Mouse (Mus musculus) telencephalon, adult 2 months (tissue): ENCODE measurements at regions not wholly inside any gene's neighbourhood (a gene's known extent, or its start where the extent isn't known, plus 50 kb on each side); places are given as distances from the start of the nearest gene placed in this dataset.

Source experiments
- DNase-seq: peaks from one replicate; pipeline ENCODE4 v3.0.0-alpha.2; 2011; ENCODE audit warnings: low read depth, low spot score

GRCm38 (mm10) chr5:118815783-118816182 lies 255.3 kb downstream of the Med13l start:
- no peak for DNase-seq

- no peak for DNase-seq
These were observed 257.8 kb downstream of the Med13l start for GRCm38 (mm10) chr5:118818294-118818693.

DNA sequence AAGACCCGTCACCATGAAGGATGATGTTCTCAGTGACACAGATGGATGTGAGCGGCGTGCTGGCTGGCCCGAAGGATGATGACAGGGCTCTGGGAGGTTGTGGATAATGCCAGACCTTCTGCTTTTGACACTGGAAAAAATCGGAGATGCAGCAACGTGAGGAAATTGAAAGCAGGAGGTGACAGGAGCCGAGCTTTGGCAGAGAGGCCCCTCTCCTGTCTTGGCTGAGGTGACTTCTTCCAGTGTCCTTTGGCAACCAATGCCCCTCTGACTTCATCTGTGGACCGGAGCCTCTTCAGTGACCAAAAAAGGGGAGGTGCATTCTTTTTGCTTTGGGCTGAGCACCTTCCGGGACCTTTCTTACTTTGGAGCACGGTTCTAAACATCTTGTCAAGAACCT lies 264.3 kb downstream of the Med13l start:
- DNase-seq, result no peak

DNA sequence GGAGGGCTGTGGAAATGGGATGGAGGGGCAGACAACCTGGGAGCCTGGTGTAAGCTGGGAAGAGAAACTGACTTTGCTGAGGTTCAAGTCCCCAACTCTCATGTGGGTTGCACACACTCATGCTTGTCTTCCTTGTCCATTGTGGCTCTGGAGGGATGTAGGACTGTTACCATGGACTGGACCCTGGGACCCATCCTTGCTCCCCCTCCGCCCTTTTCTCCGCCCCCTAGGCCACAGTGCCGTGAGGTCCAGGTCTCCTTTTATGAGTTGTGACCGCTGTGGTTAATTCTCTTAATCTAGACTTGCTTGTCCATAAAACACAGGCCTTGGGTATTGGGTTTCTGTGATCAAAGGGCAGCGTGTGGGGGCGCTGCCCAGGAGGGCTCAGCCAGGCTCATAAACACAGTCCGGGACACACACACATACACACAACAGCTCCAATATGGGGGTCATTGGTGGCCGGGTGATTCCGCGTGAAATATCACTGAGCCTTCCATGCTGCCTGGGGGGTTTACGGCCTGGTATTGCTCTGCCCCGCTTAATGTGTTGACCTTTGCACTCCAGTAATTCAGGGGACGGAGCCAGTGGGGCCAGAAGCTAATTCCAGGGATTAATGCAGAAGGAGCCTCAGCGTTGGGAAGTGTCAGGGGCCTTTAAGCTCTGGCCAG lies 268.7 kb downstream of the Med13l start:
- no peak for DNase-seq

GRCm38 (mm10) chr5:118832701-118833100 lies 272.2 kb downstream of the Med13l start:
- DNase-seq, result no peak

DNA sequence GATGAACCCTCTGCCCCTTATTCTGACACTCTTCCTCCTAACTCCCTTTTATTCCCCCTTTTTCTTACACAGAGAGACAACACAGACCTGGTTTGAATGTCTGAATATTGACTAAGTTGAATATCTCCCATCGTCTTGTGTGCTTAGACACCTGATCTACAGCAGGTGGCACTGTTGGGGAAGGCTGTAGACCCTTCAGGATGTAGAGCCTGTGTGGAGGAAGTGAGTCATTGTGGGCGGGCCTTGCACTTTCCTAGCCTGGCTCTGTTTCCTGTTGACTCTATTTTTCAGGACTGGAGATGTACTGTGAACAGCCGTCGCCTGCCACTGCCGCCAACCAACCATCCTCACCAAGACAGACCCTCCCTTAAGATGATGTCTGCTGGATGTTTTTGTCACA lies 273.6 kb downstream of the Med13l start:
- no peak for DNase-seq

DNA sequence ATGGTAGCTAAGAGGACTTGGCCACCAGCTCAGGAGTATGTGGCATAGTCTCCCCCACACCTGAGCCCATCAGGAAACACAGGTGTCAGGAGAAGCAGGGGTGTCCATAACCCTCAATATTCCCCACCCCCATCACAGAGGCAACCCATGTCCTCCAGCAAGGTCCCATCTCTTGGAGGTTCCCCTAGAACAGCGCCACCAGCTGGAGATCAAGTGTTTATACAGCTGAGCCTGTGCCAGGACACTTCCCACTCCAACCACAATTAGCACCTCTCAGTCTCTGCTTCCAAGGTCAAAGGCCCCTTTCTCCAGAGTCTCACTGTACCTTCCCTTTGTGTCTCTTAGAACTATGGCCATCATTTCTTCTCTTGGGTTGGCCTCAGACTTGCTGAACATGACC lies 276.5 kb downstream of the Med13l start:
- DNase-seq, result no peak

GRCm38 (mm10) chr5:118838421-118838820 lies 277.9 kb downstream of the Med13l start:
- no peak for DNase-seq

DNA sequence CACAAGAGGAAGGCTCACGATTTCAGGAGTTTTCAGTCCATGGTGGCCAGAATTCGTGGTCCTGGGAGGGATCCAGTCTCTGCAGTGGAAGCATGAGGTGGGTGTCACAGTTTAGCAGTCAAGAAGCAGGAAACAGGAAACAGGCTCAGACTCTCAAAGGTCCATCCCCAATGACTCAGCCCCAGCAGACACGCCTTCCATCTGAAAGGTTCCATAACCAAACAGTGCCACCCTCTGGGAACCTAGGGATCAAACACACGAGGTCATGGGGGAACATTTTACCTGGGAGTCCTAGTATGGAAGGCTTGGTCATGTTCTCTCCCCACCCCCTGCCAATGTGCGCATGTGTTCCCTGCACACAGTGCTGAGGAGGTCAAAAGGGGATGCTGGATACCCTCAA lies 279.4 kb downstream of the Med13l start:
- DNase-seq, result no peak

- no peak for DNase-seq
These were observed 280.9 kb downstream of the Med13l start for GRCm38 (mm10) chr5:118841210-118842016.

GRCm38 (mm10) chr5:118842017-118842396 lies 281.5 kb downstream of the Med13l start:
- no peak for DNase-seq

DNA sequence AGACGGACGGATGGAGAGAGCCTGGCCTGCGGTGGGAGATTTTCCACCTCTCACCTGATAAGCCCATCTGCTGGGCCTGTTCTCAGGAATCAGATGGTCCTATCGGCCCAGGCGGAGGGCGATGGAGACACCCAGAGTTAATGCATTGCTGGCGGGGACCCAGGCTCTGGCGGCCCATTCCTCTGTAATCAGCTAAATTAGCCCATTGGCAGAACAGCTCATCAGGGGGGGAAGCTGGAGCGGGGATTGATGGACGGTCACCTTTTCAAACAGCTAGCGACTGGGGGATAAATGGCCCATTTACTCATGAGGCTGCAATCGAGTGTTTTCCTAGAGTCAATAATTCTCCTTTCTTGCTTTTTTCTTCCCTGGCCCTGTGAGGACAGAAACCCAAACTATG lies 296.5 kb downstream of the Med13l start:
- no peak for DNase-seq

DNA sequence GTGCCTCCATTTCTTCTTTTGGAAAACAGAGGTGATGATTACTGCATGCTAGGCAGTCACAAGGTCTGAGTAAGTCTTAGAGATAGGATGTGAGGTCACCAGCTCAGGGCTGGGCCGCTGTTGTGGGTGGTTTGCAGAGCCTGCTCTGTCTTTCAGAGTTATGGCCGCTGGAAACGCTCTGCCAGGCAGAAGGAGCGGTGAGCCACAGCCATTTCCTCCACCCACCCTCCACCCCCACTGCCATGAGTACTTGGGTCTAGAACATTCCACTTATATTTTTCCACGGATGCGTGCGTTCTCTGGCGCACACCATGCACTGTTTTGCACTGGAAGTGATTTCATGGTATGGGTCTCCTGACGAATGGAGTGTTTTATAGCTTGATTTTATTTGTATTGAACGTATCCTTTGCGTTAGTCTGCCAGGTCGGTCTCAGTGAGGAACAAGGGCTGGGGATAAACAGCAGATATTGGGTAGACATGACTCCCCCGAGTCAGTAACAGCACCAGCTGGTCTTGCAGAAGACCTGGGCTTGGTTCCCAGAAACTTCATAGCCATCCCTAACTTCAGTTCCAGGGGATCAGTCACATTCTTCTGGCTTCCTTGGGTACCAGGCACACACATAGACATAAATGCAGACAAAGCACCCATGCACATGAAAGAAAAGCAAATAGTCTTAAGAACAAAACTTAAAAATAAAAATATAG lies 300.8 kb downstream of the Med13l start:
- DNase-seq, result peak; percentile 64

DNA sequence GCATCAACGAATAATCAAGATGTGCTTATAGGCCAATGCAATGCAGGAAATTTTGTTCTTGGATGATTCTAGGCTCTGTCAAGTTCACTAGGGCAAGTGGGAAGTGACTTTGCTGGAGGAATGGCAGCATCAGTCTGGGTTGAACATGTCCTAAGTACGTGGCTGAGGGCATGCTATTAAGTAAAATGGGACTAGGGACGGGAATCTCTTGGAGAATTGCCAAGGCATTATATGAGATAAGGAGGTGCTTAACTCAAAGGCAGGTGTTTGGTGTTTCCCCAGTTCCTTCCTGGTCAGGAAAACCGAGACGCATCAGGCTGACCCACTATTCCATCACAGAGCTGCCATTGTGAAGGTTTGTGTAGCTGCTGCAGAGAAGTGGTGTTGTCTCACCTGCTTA lies 307.0 kb downstream of the Med13l start:
- DNase-seq, result no peak

DNA sequence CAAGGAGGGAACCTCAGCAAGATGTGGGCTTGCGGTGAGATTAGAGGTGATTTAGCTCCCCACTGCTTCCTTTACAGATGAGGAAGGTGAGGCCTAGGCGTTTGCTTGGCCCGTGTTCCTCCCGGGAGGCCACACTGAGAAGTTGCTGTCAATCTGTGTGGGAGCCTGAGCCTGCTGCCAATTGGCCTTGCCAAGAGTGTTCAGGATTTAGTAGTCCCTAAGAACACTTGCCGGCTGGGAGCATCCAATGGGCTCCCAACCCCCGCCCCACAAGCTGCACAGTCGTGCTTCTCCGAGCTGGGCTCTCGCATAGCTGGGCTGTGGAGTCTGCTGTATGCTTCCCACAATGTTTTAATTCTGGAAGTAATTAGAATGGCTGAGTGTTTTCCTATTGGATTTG lies 308.9 kb downstream of the Med13l start:
- DNase-seq, result peak; percentile 9

DNA sequence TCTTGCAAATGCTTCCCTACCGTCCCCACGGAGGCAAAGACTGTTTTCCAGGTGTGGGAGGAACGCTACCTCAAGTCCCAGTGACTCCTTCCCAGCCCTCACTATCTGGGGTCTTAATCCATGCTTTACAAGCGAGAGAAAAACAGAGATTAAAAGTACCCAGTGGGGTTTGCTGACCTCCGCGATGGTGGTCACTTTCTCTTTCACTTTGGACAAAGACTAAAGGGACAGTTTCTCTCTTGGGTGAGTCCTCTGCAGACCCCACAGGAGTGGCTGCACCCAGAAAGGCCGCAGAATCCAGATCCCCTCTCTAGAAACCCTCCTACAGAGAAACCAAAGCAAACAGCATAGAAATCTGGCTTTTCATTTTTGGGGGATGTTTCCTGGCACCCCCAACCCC lies 313.4 kb downstream of the Med13l start:
- DNase-seq, result no peak

DNA sequence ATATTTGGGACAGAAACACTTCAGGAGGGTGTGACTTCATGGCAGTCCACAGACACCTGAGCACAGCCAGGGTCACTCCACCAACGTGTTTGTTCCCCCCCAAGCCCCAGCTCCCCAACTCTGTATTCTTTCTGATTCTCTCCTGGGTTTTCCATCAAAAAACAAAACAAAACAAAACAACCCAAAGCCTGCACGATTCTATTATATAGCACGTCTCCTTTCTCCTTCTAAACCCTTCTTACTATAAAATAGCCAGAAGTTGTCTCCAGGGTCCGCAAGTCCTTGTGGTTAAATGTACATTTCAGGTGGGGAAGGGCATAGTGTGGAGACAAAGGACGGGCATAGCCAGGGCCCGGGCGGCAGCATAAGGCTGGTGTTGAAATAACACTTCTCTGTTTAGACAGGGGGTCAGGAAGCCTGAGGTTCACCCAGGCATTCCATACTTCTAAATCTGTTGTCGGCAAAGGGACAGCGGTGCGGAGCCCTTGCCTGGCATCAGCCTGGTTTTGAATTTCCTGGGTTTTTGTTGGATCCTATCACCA lies 314.7 kb downstream of the Med13l start:
- no peak for DNase-seq

DNA sequence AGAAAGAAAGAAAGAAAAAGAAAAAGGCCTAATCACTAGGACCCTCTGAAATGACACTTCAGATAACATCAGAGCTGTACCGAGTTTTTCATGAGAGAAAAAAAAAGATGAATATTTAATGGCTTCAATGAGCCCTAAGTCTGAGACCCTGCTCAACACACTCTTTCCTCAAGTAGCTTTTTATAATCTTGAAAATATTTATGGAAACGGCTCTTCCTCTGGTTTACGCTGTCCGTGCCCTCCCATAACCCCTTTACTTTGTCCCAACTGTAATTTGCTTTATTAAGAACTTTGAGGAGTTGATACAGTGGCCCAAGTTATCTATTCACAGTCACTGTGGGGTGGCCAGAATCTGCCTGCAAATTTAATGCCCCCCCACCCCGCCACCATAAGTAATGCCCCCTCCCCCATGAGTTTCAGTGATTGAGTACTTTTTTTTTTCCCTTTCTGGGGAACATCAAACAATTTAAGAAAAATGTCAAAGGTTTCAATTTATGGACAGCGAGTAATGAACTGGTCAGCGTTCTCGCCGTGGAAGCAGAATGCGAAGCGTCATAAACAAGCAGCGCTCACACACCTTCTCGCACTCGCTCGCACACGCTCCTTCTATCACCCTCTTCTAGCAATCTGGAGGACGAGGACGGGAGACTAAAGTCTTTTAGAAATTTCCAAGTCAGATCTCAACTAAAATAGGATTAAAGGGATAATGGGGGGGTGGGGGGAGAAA lies 316.3 kb downstream of the Med13l start:
- DNase-seq, result no peak

- no peak for DNase-seq
These were observed 316.8 kb downstream of the Med13l start for GRCm38 (mm10) chr5:118877313-118877669.

DNA sequence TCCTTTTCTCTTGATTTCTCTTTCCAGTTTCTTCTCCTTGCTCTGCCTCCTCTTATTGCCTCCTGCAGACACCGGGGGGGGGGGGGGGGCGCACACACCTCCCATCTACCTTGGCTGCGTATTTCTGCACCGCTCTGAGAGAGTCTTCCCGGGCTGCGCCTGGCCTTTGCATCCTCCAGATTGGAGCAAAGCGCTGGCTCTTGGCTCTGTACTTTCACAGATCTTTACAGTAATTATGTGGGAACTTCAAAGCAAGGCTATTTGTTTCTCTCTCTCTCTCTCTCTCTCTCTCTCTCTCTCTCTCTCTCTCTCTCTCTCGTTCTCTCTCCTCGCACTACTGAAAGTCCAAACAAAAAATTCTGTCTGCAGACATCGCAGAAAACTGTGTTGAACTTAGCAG lies 317.4 kb downstream of the Med13l start:
- no peak for DNase-seq

DNA sequence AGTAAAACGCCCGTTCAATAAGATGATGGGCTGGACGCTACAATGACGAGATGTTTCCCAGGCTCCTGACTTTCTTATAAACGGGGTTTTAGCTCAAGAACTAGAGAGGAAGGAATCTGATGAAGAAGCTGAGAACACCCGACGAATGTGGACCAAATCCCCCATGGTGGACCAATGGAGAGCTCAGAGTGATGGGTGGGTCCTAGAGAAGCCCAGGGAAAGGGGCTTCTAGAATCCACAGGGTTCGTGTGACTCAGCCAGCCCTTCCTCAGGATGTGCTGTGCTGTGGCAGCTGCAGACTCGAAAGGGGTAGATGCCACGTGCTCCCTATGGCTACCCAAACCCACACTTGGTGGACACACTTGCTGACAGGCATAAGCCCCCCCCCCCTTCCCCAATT lies 318.2 kb downstream of the Med13l start:
- DNase-seq, result no peak
